Mouse (Mus musculus) olfactory bulb, adult 2 months (tissue): ENCODE results near the gene Kdsr.

ENCODE experiments used
- CTCF ChIP-seq: fragments of 200-500 bp; IDR thresholded peaks from 2 replicates; pipeline ENCODE4 v1.5.1; 2012; ENCODE audit warnings: low read depth, mild to moderate bottlenecking, low read length, moderate library complexity; ENCODE audit not compliant: insufficient read depth
- POLR2A ChIP-seq: fragments of 200-500 bp; IDR thresholded peaks from 2 replicates; pipeline ENCODE4 v1.6.1; 2012; ENCODE audit warnings: mild to moderate bottlenecking, low read depth, low read length, moderate library complexity; ENCODE audit not compliant: insufficient read depth

DNA sequence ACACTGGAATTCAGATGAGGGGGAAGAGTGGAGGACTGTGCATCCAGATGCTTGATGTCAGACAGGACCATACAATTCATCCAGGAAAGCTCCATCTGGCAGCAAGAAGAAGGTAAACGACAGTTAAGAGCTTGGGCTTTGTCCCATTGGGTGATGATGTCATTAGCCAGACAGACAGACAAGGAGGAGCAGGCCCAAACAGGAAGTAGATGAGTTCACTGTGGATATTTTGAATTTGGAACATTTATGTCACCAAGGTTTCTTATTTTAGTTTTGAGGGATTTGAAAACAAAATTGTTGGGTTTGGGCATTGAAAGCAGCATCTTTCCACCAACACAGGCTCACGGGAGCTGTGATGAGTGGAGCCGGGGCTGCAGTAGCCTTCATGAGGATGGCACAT lies 75.0 kb downstream of the Kdsr start:
- TF ChIP-seq CTCF (no peak), POLR2A (no peak)
